Mouse (Mus musculus): ENCODE data around the gene Cyth3.
A peak's percentile ranks its signal among the peaks of the same experiment; 100 is the strongest.

Cyth3 gene

GRCm38 (mm10) chr5:143621893-143622622 is at the start of gene Cyth3:
Gene Cyth3 (plus strand): TSS chr5:143622447.
- DNase-seq (ENCODE audit: low spot score), result peak; percentile 96

- DNase-seq (ENCODE audit: low spot score), result no peak
These were observed 49.2 kb upstream of the Cyth3 start for GRCm38 (mm10) chr5:143573067-143573466.

DNA sequence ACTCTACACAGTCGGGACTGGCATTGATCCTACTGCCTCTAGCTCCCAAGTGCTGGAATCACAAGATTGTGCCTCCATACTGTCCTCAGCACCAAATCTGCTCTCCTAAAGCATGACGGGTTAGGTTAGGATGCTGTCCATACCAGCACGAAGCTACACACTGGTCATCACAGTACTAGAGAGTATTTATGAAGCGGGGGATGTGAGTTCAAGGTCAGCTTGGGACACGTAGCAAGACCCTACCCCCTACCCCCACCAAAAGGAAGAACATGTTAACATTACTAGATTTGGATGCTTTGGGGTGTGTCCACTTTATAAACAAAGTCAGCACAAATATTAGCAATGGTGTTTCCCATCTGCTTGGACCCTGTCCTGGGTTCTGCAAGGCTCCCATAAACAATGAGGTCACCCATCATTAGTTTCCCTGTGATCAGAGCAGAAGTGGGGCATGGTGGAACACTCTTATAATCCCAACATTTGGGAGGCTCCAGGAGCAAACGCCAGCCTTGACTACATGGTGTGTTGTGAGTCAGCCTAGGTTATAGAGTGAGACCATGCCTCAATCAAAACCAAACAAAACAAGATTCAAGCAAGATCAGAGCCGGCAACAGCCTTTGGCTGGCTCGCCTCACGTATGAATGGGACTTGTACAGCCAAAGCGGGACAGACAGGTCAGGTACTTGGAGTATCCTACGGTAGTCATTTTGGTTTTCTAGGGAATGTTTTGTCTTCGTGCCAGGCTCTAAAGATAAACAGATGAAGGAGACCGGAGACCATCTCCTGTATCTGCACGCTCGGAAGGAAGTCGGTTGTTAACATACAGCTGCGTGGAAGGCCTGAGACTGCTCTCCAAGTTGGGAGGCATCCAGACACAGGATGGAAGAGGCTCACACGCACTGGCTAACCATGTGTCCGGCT is 47.7 kb upstream of the Cyth3 start:
- DNase-seq (ENCODE audit: low spot score), result no peak

- no peak for DNase-seq (ENCODE audit: low spot score)
These were observed 42.6 kb upstream of the Cyth3 start for GRCm38 (mm10) chr5:143579537-143580203.

DNA sequence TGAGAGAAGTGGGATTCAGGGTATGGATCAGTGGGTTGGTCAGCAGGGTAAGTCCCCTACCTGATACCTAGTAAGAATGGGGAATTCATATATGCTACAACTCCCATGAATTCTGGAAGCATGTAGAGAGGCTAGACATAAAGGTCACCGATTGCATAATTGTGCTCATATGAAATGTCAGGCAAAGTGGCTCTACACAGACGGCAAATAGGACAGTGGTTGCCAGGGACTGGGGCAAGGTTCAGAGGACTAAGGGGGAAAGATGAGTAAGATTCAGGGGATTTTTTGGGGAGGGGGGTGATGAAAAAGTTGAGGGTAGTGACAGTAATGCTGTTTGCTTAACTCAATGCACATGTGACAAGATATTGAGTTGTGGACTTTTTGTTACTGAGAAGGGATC is 41.3 kb upstream of the Cyth3 start:
- no peak for DNase-seq (ENCODE audit: low spot score)

- DNase-seq (ENCODE audit: low spot score), result no peak
These were observed 40.4 kb upstream of the Cyth3 start for GRCm38 (mm10) chr5:143581874-143582273.

GRCm38 (mm10) chr5:143583081-143583480 is 39.2 kb upstream of the Cyth3 start:
- no peak for DNase-seq (ENCODE audit: low spot score)

DNA sequence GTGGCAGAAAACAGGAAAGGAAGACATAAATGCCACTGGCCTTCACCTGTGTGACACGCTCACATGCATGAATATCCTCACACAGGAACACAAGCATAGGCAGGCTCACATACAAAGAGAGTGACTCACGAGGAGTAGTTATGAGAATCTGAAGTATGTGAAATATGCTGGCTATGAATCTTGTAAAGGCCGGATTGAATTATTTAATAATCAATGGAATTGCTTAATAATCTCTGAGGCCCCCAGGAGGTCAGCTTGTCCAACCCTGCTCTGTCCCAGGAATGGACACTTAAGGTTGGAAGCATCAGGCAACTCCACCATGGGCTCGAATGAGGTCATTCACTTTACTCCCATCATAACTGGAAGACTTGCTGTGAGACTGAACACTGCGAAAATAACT is 37.3 kb upstream of the Cyth3 start:
- no peak for DNase-seq (ENCODE audit: low spot score)

DNA sequence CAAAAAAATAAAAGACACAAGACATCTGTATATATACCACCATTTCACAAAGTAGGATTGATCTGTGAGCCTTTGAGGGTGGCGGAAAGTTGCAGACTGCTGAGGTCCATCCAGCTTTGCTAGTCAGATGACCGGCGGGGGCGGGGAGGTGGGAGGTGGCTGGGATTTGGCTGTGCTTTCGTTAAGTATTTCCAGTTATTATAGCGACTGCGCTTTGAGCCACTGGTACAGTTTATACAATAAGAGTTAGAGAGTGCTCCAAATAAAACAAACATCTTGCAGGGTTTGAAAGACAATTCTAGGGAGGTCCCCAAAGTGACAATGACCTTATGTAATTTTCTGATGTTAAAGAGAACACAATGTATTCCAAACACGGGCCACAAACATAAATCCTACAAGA is 35.9 kb upstream of the Cyth3 start:
- no peak for DNase-seq (ENCODE audit: low spot score)

DNA sequence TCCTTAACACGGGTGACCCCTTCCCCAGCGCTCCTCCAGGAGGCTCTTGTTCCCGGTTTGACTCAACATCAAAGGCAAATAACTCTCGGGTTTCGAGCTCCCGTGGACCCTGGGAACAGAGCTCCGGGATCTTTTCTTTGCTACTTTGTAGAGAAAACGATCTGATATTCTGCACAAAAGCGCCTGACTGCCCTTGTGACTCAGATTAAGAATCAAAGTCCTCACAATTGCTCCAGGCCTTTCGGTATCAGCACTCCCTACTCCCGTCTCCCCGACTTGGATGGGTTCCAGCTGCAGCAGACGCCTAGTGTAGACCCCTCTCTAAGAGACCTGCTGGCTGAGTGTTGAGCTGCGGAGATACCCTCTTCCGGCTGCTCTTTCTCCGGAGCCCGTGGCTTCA is 33.1 kb upstream of the Cyth3 start:
- peak; percentile 31 for DNase-seq (ENCODE audit: low spot score)

DNA sequence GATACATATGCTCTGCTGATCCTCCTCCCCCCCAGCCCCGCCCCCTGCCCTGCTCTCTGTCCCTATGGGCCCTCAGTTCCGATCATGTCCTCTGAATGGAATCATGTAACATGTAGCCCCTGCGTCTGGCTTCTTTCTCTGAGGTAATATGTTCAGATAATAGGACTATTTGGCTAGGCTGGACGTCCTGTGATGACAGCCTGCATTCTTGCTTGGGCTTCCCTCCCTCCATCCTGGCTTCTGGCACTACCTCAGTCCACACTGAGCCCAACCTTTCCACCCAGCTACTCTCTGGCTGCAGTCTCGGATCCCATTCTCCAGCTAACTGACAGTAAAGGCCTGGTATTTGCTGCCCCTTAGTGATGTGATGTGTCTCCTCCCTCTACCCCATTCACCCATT is 29.3 kb upstream of the Cyth3 start:
- no peak for DNase-seq (ENCODE audit: low spot score)

- DNase-seq (ENCODE audit: low spot score), result no peak
These were observed 28.6 kb upstream of the Cyth3 start for GRCm38 (mm10) chr5:143593563-143594146.

DNA sequence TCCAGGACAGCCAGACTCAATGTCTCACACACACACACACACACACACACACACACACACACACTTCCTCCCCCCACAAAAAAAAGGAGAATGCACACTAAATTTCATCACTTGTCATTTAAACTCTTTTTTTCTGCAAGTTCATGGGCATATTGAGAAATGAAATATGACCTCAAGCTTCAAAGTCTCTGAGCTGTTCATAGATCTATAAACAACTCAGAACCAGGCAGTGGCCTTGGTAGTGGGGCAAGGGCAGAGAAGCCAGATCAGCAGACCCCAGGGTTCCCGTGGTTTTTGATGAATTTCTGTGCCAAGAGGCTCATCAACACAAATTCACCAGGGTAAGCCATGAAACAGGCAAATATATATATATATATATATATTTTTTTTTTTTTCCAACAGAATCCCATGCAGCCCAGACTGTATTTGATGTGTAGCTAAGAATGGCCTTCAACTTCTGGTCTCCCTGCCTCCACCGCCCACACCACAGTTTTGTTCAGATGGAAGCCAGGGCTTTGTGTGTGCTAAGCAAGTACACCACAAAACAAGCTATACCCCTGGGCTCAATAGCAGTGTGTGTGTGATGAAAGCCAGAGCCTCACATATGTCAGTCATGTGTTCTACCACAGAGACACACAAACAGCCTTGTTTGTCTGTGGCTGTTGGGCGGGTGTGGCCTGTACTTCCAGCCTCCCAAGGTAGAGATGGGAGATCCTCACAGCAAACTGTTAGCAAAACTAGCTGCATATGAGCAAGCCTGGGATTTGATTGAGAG is 27.8 kb upstream of the Cyth3 start:
- no peak for DNase-seq (ENCODE audit: low spot score)

DNA sequence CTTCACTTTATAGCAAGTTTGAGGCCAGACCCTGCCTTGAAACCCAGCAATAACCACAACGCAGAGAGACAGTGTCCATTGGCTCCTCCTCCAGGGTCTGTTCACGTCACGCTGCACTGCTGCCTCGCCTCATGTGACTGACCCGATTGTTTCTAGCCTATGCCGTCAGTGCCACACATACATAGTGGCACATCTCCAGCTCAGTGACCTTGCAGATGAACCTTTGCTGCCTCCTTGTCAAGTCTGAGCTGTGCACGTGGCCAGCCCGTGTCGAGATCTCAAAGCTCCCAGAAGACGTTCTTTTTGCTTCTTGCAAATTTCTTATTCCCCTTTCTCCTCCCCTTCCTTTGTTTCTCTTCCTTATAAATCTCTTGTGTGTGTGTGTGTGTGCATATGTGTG is 20.2 kb upstream of the Cyth3 start:
- DNase-seq (ENCODE audit: low spot score), result no peak

GRCm38 (mm10) chr5:143604157-143604774 is 18.0 kb upstream of the Cyth3 start:
- no peak for DNase-seq (ENCODE audit: low spot score)

GRCm38 (mm10) chr5:143606756-143607155 is 15.5 kb upstream of the Cyth3 start:
- DNase-seq (ENCODE audit: low spot score), result no peak

DNA sequence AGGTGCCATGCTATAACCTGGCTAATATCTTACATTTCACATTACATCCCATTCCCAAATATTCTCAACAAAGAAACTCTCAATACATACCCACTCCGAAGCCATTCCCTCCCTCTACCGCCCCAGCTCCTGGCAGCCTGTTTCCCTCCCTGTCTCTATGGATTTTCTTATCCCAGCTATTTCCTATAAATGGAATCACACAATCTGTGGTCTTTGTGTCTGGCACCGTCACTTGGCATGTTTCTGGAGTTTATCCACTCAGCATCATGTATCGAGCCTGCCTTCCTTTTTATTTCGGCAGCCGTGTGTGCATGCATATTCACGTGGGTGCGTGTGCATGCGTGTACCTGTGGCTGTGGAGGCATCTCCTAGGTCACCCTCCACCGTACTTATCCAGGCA is 14.1 kb upstream of the Cyth3 start:
- DNase-seq (ENCODE audit: low spot score), result no peak

- DNase-seq (ENCODE audit: low spot score), result no peak
These were observed 10.3 kb upstream of the Cyth3 start for GRCm38 (mm10) chr5:143611954-143612353.

GRCm38 (mm10) chr5:143613265-143613664 is 9.0 kb upstream of the Cyth3 start:
- no peak for DNase-seq (ENCODE audit: low spot score)

DNA sequence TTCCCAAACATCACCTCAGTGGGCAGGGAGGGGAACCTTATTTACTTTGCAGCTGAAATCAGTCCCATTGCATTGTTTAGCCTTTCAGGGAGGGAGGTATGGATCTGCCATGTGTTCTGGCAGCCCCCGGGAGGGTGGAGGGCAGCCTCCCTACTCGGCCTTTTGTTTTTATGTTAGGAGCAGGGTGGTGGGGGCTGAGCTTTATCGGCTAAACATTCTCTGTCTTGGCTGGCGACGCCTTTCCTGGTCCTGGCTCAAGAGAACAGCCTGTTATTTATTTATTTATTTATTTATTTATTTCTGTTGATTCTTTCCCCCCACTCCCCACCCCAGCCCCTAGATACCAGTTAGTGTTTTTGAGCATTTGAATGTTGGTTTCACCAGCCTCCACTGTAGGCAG is 7.7 kb upstream of the Cyth3 start:
- DNase-seq (ENCODE audit: low spot score), result no peak

- no peak for DNase-seq (ENCODE audit: low spot score)
These were observed 6.9 kb upstream of the Cyth3 start for GRCm38 (mm10) chr5:143615353-143615752.

All from embryo, embryonic 10.5 days (tissue).